Mouse (Mus musculus) neutrophil, adult 65 days (primary cell): ENCODE results near the gene Vwa2. TPM values are rescaled to one million over a fixed set of nuclear protein-coding genes. Genes with fewer than 3 reads are reported as not detected.

ENCODE experiments used
- total RNA-seq: library from RNA; stranded (reverse); gene quantifications from 2 replicates; pipeline ENCODE4 v1.2.4, GENCODE M21; 2023

Vwa2 gene
- not detected in 2 replicates for total RNA-seq

DNA sequence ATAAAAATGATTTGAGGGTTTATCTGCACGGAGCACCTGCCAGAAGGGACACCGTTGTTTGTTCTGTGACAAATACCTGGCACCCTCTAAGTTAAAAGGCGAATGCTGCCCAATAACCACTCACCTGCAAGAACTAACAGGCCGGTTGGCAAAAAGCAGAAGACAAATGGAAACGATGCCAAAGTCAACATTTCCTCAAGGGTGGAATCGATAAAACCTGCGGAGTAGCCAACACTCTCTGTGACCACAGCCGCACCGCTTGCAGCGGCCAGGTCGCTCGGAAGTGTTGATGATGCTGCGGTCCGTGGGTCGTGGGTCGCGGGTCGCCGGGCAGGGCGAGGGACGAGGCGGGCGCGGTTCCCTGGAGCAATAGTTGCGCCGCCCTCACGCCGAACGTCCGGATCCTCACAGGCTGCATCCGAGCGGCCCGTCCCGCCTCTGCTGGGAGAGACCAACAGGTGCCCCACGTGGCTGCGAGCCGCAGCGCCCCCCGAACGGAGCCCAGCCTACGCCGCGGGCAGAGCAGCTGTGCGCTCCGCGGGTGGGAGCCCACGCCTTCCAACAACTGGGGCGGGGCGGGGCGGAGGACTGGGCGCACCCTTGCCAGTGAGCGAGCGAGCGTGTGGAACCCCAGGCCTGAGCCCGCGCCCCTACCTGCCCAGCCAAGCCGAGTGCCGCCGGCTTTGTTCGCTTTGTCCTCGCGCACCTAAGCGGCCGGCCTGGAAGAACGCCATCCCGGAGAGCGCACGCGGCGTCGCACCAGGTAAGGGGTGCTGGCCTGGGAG is at the start of gene Vwa2:
Vwa2 (plus strand) TSS at position 434 of the 785 bp plus-strand sequence.

DNA sequence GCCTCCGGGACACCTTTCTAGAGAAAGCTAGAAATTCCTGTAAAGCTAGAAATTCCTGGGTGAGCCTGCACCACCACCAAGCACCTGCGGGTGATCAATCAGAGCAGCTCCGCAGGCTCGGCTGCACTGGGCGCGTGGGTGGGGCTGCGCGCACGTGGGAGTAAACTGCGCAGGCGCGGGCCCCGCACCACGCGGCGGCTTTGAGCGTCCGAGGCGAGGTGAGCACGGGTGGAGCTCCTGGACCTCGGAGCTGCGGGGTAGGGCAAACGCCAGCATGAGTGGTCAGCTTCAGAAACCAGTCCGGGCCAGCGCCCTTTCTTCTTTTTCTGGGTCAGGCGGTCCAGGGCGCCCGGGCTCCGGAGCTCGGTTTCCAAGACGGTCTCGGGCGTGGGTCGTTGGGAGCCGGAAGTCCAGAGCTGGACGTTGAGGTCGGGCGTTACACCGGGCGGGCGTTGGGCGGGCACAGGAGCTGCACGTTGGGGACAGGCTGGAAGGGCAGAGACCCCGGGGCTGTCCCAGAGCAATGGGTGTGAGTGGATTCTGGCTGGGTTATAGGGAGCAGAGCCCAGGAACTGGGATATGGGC is 47.9 kb upstream of the Vwa2 start, which contains the start of gene Tdrd1:
Tdrd1 (plus strand) TSS at position 163 of the 585 bp plus-strand sequence.

Other genes starting within 250 kb of the Vwa2 start
- gene Adrb1, start 152.1 kb upstream of the Vwa2 start, total RNA-seq: 0.16 TPM in 1 of 2 replicates, not detected in the other
- 36.1 and 39.6 TPM in 2 replicates for gene Ccdc186, start 52.1 kb upstream of the Vwa2 start, total RNA-seq
- not detected in 2 replicates for gene Tdrd1, start 48.0 kb upstream of the Vwa2 start, total RNA-seq
- not detected in 2 replicates for gene Afap1l2, start 134.0 kb downstream of the Vwa2 start, total RNA-seq